Mouse (Mus musculus) liver, embryonic 12.5 days (tissue): ENCODE measurements around the gene Arhgap8. TPM values are rescaled to one million over a fixed set of nuclear protein-coding genes. Genes with fewer than 3 reads are reported as not detected.
"Not testable (repeated sequence)": the region's sequence is repeated elsewhere in the genome, so short reads cannot be mapped to it uniquely, and the experiment has no call there.

ENCODE experiments used
- ATAC-seq: fragments of 200-750 bp; cut with Nextera tagmentation; 2 replicates; pipeline ENCODE4 v1.8.0; 2017; ENCODE audit warnings: moderate number of reproducible peaks, mild to moderate bottlenecking, moderate library complexity
- H3K27ac ChIP-seq: fragments of 300-500 bp; sonication (generic); 2 replicates; pipeline ENCODE4 v1.5.1; 2016; ENCODE audit warnings: mild to moderate bottlenecking
- H3K27me3 ChIP-seq: fragments of 300-500 bp; sonication (generic); replicated peaks from 2 replicates; pipeline ENCODE4 v1.6.1; 2016; ENCODE audit warnings: mild to moderate bottlenecking, moderate library complexity
- H3K36me3 ChIP-seq: fragments of 300-500 bp; sonication (generic); 2 replicates; pipeline ENCODE4 v1.6.1; 2016; ENCODE audit warnings: mild to moderate bottlenecking, moderate library complexity
- H3K4me1 ChIP-seq: fragments of 300-500 bp; sonication (generic); 2 replicates; pipeline ENCODE4 v1.6.1; 2016
- H3K4me2 ChIP-seq: fragments of 300-500 bp; sonication (generic); 2 replicates; pipeline ENCODE4 v1.6.1; 2016; ENCODE audit warnings: mild to moderate bottlenecking, moderate library complexity
- H3K4me3 ChIP-seq: fragments of 300-500 bp; sonication (generic); 2 replicates; pipeline ENCODE4 v1.5.1; 2016; ENCODE audit warnings: mild to moderate bottlenecking, moderate library complexity
- H3K9ac ChIP-seq: fragments of 300-500 bp; sonication (generic); 2 replicates; pipeline ENCODE4 v1.6.1; 2016; ENCODE audit warnings: mild to moderate bottlenecking, moderate library complexity
- H3K9me3 ChIP-seq: fragments of 300-500 bp; sonication (generic); replicated peaks from 2 replicates; pipeline ENCODE4 v1.6.1; 2016; ENCODE audit warnings: mild to moderate bottlenecking, moderate library complexity
- WGBS: fragments of 180-500 bp; shearing (Covaris S2); methylation state at CpG from one replicate; pipeline ENCODE4 v1.1.7; 2016; ENCODE audit not compliant: insufficient replicate concordance; 5-methylcytosine and 5-hydroxymethylcytosine counted together
- polyA plus RNA-seq: library from polyadenylated mRNA; unstranded; fragments of >200 nt; fragmentation: Nextera tagmentation; extraction: Ambion mirVana; gene quantifications from 2 replicates; pipeline ENCODE4 v1.2.1, GENCODE M21; 2016

Arhgap8 gene
- polyA plus RNA-seq, 1 experiment from 2014 or later, result 0.88 TPM

DNA sequence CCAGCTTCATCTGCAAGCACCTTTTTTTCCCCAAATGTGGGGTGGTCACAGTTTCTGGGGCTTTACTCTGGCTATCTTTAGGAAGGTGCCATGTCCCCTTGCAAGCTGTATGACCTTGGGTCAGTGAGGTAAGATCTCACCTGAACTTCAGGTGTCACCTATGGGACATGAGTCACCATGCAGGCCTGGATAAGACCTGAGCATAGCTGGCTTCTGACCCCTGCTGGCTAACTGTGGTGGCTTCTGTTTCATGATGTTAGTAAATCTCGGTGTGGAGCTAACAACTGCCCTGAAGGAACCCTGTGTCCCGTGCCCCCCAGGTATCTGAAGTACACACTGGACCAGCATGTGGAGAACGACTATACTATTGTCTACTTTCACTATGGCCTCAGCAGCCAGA lies 21.7 kb downstream of the Arhgap8 start:
- Histone ChIP-seq H3K4me1 (no peaks in the 10 kb centered on the region), H3K4me2 (no peak overlapping the region), H3K9ac (no peak overlapping the region), H3K27me3 (no peaks in the 10 kb centered on the region; the same call in 1 of the 2 replicates), H3K9me3 (no peaks in the 10 kb centered on the region), H3K27ac (no peak overlapping the region), H3K4me3 (no peak overlapping the region), H3K36me3 (no peaks in the 10 kb centered on the region)
- ATAC-seq, result no peak
- WGBS, result 60% methylated on average over 3 of the region's 3 CpGs

DNA sequence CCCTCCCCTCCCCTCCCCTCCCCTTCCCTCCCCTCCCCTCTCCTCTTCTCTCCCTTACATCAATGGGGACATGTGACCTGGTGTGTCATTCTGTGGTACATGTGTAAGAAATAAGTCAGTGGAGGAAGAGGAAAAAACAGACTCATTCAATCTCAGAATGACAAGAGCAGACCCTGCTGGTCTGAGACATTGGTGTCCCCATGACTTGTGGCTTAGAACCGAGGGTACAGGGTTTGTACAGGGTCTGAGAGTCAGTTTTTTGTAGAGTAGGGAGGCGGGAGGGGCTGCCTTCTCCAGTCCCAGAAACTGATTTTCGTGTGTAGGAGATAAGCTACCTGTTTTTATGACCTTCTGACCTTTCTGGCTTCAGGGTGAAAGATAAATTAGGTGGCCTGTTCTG lies 23.5 kb downstream of the Arhgap8 start:
- no peak overlapping the region for H3K9ac ChIP-seq
- H3K4me3 ChIP-seq, result no peak overlapping the region
- WGBS, result 10% methylated on average over 3 of the region's 3 CpGs
- H3K27ac ChIP-seq, result no peak overlapping the region
- H3K36me3 ChIP-seq, result no peaks in the 10 kb centered on the region
- H3K4me1 ChIP-seq, result no peaks in the 10 kb centered on the region
- H3K4me2 ChIP-seq, result no peak overlapping the region
- ATAC-seq, result no peak
- no peaks in the 10 kb centered on the region for H3K9me3 ChIP-seq
- no peaks in the 10 kb centered on the region for H3K27me3 ChIP-seq

DNA sequence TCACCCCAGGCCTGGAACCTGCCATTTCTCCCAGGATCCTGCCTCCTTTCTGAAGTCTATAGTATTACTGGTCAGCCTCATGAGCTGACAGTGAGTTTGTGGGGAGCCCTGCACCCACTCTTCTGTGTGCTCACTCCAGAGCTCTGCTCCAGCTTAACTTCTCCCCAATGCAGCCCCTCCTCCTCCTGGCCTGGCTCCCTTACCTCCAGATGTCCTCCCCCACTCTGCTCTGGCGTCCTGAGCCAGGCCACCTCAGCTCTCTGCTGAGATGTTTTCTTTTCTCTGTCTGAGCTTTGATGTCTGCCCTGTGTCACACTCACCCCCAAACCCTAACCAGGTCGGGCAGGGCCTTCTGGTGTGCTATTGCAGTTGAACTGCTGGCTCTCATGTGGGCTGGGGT lies 24.5 kb downstream of the Arhgap8 start:
- WGBS, result 7% methylated on average over 2 of the region's 2 CpGs
- no peak overlapping the region for H3K4me3 ChIP-seq
- H3K4me1 ChIP-seq, result no peaks in the 10 kb centered on the region
- H3K27ac ChIP-seq, result peak overlapping the region; percentile 30
- H3K9me3 ChIP-seq, result no peaks in the 10 kb centered on the region
- no peak overlapping the region for H3K4me2 ChIP-seq
- no peaks in the 10 kb centered on the region for H3K36me3 ChIP-seq
- no peaks in the 10 kb centered on the region for H3K27me3 ChIP-seq
- peak; percentile 54; the same call in 1 of the 2 replicates for ATAC-seq
- no peak overlapping the region for H3K9ac ChIP-seq

DNA sequence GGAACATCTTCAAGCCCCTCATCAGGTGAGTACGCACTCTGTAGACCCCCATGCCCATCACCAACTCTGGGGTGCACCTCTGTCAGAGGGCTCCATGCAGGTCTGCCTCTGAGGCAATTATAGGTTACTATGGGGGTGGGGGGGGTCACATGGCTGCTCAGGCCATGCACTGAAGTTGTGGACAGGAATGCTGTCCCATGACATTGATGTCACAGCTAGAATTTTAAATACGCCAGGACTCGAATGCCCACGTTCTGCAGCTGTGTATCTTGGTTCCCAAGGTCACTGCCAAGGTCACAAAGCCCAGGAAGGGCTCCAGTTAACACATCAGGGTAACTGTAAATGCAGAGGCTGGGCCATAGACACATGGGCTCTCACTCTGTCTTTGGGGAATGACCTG lies 26.0 kb downstream of the Arhgap8 start:
- no peaks in the 10 kb centered on the region for H3K36me3 ChIP-seq
- no peak for ATAC-seq
- no peaks in the 10 kb centered on the region for H3K27me3 ChIP-seq
- no peak overlapping the region for H3K9ac ChIP-seq
- H3K9me3 ChIP-seq, result no peaks in the 10 kb centered on the region
- H3K4me1 ChIP-seq, result no peaks in the 10 kb centered on the region
- H3K4me3 ChIP-seq, result no peak overlapping the region
- 52% methylated on average over 4 of the region's 4 CpGs for WGBS
- no peak overlapping the region for H3K4me2 ChIP-seq
- no peak overlapping the region for H3K27ac ChIP-seq

DNA sequence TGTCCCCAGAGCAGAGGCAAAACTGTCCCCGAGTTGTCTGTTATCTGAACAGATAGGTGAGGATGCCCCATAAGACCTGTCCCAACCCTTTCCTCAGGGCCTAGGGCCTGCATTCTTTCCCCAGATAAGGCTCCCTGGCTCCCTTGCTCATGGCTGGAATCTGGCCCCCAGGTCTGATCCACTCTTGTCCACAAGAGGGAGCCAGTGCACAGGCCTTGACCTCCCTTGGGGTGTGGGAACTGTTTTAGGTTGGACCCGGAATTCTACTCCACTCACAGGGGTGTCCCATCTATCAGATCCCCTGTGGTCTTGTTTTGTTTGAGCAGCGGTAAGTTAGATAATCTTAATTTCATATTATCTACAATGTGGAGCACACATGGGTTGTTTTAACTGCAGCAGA lies 35.1 kb downstream of the Arhgap8 start:
- Histone ChIP-seq H3K4me3 (no peak overlapping the region), H3K4me2 (no peak overlapping the region), H3K27me3 (peaks cover 31% of the 10 kb centered on the region), H3K27ac (no peak overlapping the region), H3K9me3 (no peaks in the 10 kb centered on the region), H3K9ac (no peak overlapping the region), H3K36me3 (no peaks in the 10 kb centered on the region), H3K4me1 (no peaks in the 10 kb centered on the region)
- peak; percentile 44; the same call in 1 of the 2 replicates for ATAC-seq
- WGBS, result 11% methylated on average over 3 of the region's 3 CpGs

DNA sequence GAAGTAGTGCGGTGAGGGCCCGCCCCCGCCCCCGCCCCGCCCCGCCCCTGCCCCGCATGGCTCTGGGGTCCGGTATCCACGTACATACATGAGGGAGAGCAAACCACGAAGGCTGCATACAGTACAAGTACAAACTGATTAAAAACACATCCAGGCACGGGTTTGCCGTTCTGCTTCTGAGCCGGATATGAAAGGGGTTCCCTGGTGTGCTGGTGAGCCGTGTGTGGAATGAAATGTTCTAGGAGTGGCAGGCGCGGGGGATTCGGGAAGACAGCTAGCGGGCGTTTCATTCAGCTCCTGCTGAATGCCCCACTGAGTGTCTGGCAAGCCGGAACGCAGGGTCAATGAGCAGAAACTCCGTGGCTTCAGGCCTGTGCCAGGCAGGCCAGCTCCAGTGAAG lies 36.6 kb downstream of the Arhgap8 start:
- H3K4me2 ChIP-seq, result peak overlapping the region; percentile 46
- no peak for ATAC-seq
- H3K9ac ChIP-seq, result no peak overlapping the region
- H3K4me1 ChIP-seq, result no peaks in the 10 kb centered on the region
- H3K4me3 ChIP-seq, result peak overlapping the region; percentile 22
- no peaks in the 10 kb centered on the region for H3K9me3 ChIP-seq
- peaks cover 31% of the 10 kb centered on the region for H3K27me3 ChIP-seq
- no peaks in the 10 kb centered on the region for H3K36me3 ChIP-seq
- H3K27ac ChIP-seq, result no peak overlapping the region
- WGBS, result 4% methylated on average over 22 of the region's 22 CpGs

DNA sequence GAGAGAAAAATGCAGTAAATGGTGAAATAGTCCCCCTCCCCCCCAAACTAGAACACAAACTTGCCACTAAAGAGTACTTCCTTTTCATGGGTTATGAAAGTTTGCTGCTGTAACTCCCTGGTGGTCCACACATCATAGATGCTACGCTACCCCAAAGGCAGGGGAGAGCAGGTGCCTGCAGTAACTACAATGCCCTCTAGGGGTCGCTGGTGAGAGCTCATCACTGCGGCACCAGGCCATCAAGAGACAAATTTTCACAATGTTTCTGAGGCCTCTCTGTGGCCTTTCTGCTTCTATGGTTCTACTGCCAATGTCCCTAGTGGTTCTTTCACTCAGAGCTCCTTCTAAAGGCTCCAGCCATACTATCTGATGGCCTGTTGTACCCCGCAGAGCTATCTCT lies 38.6 kb downstream of the Arhgap8 start:
- Histone ChIP-seq H3K4me2 (no peak overlapping the region), H3K4me1 (no peaks in the 10 kb centered on the region), H3K9ac (no peak overlapping the region), H3K36me3 (no peaks in the 10 kb centered on the region), H3K4me3 (no peak overlapping the region), H3K27me3 (peaks cover 31% of the 10 kb centered on the region), H3K27ac (no peak overlapping the region), H3K9me3 (no peaks in the 10 kb centered on the region)
- WGBS, result 29% methylated on average over 4 of the region's 4 CpGs
- no peak for ATAC-seq

DNA sequence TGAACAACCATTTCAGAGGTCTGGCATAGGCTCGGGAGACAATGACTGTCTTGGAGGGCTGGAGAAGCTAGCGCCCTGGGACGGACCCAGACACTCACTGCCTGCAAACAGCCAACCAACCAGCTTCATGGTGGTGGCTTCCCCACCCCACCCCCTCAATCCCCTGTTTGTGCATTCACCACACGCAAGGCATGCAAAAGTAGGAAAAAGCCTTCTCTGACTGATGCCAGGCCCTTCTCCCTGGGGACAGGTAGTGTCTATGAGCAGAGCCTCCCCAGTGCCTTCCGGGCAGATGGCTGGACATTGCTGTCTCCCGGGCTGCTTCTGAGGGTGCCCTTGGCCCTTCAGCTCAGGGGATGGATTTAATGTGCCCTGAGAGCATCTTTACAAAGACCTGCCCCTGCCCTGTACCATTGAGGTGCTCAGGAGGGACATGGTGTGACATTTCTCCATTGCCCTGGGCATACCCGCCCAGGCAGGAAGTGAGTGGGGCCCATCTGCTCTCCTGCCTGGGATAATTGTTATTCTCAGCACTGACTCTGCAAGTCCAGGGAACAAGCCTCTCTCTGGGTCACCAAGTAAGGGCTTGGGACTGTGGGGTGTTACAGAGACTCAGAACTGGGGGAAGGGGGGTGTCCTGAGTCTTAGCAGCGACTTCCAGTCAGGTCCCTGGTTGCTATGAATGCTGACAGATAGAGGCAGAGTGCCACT lies 43.0 kb downstream of the Arhgap8 start:
- 62% methylated on average over 8 of the region's 8 CpGs for whole genome bisulfite sequencing
- H3K9me3 ChIP-seq, result no peaks in the 10 kb centered on the region
- H3K27me3 ChIP-seq, result peaks cover 4% of the 10 kb centered on the region; the same call in 1 of the 2 replicates
- H3K9ac ChIP-seq, result no peak overlapping the region
- no peak overlapping the region for H3K27ac ChIP-seq
- H3K4me3 ChIP-seq, result no peak overlapping the region
- H3K4me1 ChIP-seq, result peaks cover 3% of the 10 kb centered on the region; the same call in 1 of the 2 replicates
- no peak for ATAC-seq
- no peak overlapping the region for H3K4me2 ChIP-seq
- no peaks in the 10 kb centered on the region for H3K36me3 ChIP-seq

DNA sequence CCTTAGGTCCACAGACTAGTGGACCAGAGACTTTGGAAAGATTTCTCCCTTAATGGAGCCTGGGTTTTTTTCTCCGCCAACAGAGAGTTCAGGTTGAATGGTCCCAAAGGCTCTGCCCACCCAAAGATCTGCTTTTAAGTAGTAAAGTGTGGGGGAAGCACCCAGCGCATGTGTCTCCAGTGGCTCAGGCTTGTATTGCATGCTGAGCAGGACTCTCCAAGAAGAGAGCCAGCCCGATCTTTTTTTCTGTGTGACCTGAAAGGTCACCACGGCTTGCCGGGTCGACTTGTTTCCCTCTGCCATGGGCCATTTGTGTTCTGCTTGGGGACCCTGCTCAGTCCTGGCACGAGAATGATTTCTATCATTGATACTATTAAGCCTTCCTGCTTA lies 43.6 kb downstream of the Arhgap8 start:
- WGBS, result 46% methylated on average over 7 of the region's 7 CpGs
- Histone ChIP-seq H3K9ac (no peak overlapping the region), H3K36me3 (no peaks in the 10 kb centered on the region), H3K9me3 (no peaks in the 10 kb centered on the region), H3K27ac (no peak overlapping the region), H3K27me3 (no peaks in the 10 kb centered on the region), H3K4me3 (no peak overlapping the region), H3K4me2 (no peak overlapping the region), H3K4me1 (peaks cover 3% of the 10 kb centered on the region; the same call in 1 of the 2 replicates)
- ATAC-seq, result no peak

DNA sequence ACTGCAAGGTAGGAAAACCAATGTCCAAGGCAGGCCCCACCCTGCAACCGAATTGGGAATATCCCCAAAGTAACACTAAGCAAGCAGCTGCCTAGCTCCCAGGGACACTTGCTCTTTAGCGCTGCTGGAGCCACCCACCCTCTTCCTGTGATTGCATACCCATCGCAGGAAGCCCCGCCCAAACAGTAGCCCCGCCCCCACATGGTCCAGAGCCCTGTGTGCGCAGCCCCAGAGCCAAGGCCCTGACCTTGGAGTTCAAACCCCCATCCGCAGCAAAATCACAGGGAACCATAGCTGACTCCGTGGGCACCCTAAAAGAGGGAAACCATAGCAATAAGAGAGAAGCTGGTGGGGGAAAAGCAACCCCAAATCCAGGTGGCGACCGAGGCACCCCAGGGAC lies 46.8 kb downstream of the Arhgap8 start:
- Histone ChIP-seq H3K4me1 (peaks cover 3% of the 10 kb centered on the region; the same call in 1 of the 2 replicates), H3K27ac (no peak overlapping the region), H3K4me2 (no peak overlapping the region), H3K27me3 (no peaks in the 10 kb centered on the region), H3K9ac (no peak overlapping the region), H3K36me3 (no peaks in the 10 kb centered on the region), H3K9me3 (no peaks in the 10 kb centered on the region), H3K4me3 (no peak overlapping the region)
- ATAC-seq, result no peak
- 24% methylated on average over 10 of the region's 10 CpGs for WGBS

DNA sequence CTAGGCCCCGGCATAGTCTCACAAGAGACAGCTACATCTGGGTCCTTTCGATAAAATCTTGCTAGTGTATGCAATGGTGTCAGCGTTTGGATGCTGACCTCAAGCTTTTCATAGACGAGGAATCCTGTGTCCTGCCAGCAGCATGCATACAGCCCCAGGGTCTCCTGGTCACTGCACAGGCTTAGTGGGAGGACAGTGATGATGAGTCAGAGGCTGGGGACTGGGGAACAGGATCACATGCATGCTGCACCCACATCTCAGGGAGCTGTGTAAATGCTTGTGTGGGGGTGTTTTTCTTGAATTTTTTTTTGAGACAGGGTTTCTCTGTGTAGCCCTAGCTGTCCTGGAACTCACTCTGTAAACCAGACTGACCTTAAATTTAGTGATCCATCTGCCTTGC lies 48.7 kb downstream of the Arhgap8 start:
- not testable (repeated sequence) for H3K27ac ChIP-seq, H3K4me1 ChIP-seq, H3K4me2 ChIP-seq, H3K36me3 ChIP-seq, H3K4me3 ChIP-seq, H3K27me3 ChIP-seq, H3K9ac ChIP-seq, H3K9me3 ChIP-seq, ATAC-seq
- WGBS, result 72% methylated on average over 4 of the region's 4 CpGs

DNA sequence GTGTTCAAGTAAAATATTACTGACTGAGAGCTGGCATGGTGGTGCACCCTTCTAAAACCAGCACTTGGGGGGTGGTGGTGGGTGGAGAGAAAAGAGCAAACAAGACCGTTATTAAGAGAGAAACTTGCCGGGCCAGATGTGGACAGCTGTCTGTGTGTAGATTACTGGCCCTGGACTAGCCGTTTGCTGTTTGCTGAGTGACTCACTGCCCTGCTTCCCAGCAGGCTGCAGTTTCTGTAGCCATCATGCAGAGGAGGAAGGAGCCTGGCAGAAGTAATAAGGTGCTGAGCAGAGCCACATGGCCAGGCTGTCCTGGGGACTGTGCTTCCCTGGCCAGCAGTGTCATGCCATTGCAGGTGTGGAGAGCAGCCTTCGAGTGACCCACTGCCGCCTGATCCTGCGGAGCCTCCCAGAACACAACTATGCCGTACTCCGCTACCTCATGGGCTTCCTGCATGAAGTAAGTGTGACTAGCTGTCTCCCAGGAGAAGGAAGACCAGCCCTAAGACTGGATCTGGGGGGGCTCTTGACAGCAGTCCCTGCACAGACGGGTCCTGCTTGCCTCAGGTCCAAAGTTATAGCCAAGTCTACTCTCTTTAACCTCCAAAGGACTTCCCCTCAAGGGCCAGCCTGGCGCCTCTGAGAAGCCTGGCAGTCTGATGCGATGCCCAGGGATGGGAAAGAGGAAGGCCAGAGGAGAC lies 49.9 kb downstream of the Arhgap8 start:
- H3K27me3 ChIP-seq, result no peaks in the 10 kb centered on the region
- H3K36me3 ChIP-seq, result no peaks in the 10 kb centered on the region
- no peak overlapping the region for H3K9ac ChIP-seq
- ATAC-seq, result no peak
- H3K4me2 ChIP-seq, result no peak overlapping the region
- 69% methylated on average over 11 of the region's 11 CpGs for WGBS
- H3K9me3 ChIP-seq, result no peaks in the 10 kb centered on the region
- peaks cover 3% of the 10 kb centered on the region; the same call in 1 of the 2 replicates for H3K4me1 ChIP-seq
- no peak overlapping the region for H3K4me3 ChIP-seq
- H3K27ac ChIP-seq, result no peak overlapping the region
